Mouse (Mus musculus) erythroid progenitor cell, adult 5-6 weeks (primary cell): ENCODE results near the gene Mafb. TPM values are rescaled to one million over a fixed set of nuclear protein-coding genes. Genes with fewer than 3 reads are reported as not detected.
A peak's percentile ranks its signal among the peaks of the same experiment; 100 is the strongest.

ENCODE experiments used
- ATAC-seq: replicated peaks from 2 replicates; pipeline ENCODE4 v1.8.0; 2016; ENCODE audit warnings: moderate number of reproducible peaks, mild to moderate bottlenecking, moderate TSS enrichment, inconsistent platforms; ENCODE audit not compliant: poor library complexity, low FRiP score, severe bottlenecking
- total RNA-seq, 2 experiments: library from RNA; stranded (forward) in 1 of 2; stranded (reverse) in 1 of 2; fragments of 150-400 nt in 1 of 2; fragments of 186-747, 209-891 nt in 1 of 2; gene quantifications; 2 replicates each; pipeline versions ENCODE4 v1.2.3 to v1.2.4; 2015 to 2017; ENCODE audit warnings: low replicate concordance in 2 of 2

Gene Mafb
- total RNA-seq, 2 experiments from 2014 or later = 0.30 to 13.4 TPM

DNA sequence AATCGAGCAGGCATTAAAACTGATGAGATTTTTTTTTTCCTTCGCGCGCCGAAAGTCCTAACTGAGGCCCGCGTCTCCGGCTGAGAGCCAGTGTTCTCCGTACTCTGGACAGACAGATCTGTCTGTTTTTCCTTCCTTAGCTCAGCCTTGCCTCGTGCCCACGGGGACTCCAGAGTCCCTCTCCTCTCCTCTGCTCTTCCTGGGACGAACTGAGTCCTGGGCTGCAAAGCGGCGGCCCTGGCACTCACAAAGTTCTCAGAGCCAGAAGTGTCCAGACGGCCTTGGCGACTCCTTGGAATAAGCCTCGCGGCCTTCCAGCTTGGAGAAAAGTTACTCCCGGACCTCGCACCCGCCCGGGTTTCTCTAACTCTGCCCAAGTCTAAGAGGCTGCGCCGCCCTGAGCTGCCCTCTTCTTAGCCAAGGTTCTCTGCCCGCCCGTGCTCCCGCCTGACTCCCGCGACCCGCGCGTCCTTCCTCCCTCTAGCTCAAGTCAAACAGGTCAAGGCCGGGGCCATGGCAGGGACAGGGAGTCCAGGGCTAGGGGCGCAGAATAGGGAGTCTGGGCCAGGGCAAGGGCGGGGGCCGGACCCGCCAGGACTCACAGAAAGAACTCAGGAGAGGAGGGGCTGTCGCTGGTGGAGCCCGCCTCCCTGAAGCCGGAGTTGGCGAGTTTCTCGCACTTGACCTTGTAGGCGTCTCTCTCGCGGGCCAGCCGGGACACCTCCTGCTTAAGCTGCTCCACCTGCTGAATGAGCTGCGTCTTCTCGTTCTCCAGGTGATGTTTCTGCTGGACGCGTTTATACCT, 1.6 kb downstream of the Mafb start:
- no peak for ATAC-seq

DNA sequence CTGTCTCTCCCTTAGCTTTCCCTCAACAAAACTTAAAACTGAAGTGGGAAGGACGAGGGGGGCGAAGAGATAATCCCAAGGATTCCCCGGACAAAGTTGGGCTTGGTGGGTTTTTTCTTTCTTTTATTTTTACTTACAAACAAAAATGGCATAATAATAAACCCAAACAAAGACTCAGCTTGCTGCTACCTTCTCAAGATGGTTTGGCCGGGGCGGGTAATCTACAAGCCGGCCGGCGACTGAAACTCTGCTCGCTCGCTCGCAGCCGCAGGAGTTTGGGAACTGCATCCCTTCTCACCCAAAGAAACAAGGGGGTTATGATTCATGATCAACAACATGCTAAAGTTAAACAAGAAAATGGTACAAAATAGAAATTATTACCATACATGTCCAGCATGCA, 2.2 kb downstream of the Mafb start:
- no peak for ATAC-seq

DNA sequence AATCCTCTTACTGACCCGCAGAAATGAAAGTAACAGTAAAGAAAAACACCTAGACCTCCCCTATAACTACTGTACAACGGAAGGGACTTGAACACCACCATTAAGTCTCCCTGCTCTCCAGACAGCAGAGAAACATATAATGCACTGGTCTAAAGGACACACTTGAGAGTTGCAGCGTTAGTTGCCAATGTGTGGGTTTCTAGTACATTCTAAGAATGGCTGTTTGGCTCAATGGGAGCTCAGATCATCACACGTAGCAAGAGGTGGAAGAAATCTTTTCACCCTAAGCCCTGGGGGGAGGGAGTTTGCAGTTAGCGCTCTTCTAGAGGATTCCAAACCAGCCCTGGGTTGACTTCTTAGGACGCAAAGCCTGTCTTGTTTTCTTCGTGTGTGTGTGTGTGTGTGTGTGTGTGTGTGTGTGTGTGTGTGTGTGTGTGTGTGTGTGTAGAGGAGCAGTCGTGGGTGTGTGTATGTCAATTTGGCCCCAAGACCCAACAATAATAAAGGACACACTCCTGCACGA, 2.7 kb downstream of the Mafb start:
- ATAC-seq = no peak

DNA sequence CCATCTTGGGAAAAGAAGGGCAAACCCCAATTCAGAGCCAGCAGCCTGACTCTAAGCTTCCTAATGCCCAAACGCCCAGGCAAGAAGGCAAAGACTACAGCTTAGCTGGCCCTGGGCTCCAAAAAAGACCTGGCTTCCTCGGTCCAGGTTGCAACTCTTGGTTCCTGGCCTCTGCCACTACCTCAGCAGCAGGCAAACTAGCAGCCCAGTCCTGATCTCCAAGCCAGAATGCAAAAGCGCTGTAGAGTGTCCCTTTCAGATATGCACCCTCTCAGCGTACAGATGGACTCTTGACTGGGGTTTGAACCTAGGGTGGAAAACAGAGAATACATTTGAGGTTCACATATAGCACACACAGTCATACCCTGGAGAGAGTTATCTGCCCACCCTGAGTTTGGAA, 3.7 kb downstream of the Mafb start:
- no peak for ATAC-seq

DNA sequence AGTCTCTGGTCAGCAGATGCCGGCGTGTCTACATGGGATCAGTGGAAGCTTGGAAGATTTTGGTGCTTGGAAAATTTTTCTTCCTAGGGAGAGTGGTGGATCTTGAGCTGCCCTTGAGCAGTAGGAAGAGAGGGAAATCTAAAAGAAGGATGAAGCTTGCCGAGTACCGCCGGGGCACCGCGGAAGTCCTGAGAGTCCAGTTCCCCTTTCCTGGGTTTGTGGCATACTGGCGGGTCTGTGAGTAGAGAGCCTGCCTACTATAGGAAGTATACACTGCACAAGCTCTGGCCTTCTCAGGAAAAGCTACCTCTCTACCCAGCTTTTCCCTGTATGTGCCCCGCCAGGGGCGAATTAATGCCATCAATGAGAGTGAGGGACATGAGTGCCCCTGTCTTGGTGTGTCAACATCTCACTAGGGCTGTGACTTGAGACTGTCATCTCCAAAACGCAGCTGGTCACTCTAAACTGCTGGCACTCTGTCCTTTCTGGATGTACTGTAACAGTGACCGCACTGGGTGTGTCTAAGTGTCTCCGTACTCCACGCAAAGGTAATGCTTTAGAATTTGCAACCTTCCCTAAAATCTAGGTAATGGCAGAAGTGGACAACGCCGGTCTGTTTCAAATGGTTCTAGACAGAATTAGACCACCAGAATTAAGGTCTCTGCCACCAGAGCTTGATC, 5.3 kb downstream of the Mafb start:
- ATAC-seq = no peak

DNA sequence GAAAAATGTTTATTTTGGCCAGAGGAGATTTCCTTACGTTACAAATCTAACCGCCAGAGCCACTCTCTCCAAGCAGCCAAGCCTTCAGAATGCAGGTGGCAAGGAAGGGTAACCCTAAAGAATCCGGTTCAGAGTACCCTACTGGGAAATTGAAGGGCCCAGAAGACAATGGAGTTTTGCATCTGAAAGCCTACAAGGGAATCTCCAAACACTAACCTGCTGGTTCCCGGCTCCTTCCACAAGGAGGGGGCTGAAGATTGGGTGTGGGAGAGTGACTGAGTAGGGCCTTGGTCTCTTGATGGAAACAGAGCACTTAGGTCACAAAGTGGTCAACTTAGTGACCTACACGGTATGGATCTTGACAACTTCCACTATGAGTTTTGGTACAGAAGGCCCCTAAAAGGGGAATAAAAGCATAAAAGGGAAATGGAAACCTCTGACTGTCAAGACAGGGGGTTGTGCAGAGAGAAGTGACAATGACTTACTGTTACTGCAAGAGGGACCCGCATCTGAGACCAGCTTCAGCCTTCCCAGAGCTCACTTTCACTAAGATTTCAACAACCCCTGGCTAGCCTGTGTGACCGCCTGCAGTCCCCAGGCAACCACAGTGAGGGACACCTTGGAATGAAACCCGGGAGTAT, 6.5 kb downstream of the Mafb start:
- ATAC-seq = no peak

DNA sequence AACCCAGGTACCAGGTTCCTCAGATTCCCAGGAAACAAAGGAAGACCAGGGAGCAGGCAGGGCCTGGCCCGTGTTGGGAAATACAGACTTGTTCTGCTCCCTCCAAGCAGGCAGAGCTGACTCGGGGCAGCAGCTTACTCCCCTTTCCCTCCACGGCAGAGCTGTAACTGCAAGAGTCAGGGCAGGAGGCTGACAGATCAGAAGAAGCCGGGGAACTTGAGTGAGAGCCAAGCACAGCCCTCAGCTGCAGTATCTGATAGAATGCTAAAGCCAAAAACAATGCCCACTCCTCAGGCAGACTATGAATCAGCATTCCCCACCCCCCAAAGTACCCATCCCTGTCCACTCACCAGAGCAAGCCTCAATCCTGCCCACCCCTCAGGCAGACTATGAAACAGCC, 8.0 kb downstream of the Mafb start:
- no peak for ATAC-seq

DNA sequence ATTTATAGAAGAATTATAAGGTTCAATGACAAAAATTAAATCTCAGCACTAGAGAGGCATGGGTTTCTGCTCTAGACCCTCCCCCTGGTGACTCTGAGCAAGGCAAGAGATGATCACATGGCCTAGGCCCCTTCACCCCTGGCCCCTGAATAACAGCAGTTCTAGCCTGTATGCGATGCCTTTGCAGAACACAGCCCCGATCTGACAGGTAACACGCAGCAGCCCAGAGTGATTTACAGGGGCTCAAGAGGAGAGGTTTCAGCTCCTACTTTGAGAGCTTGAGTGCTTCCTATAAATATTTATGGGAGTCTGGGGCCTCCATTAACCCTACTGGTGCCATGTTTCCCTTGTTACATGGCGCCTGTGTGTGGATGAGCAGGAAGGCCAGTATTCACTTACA, 9.4 kb downstream of the Mafb start:
- no peak for ATAC-seq

DNA sequence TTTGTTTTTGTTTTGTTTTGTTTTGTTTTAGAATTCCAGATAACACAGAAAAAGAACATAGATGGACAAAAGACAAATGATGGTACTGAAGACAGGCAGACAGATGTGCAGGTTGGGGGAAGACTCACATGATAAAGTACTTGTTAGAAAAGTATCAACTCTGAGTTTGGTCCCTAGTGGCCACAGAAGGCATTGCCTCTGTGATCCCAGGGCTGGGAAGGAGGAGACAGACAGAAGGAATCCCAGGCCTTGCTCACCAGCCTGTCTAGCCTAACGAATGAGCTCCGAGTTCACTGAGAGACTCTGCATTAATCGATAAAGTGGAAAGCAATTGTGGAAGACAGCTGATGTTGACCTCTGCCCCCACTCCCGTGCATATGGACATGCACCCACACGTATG, 10.7 kb downstream of the Mafb start:
- ATAC-seq = no peak

DNA sequence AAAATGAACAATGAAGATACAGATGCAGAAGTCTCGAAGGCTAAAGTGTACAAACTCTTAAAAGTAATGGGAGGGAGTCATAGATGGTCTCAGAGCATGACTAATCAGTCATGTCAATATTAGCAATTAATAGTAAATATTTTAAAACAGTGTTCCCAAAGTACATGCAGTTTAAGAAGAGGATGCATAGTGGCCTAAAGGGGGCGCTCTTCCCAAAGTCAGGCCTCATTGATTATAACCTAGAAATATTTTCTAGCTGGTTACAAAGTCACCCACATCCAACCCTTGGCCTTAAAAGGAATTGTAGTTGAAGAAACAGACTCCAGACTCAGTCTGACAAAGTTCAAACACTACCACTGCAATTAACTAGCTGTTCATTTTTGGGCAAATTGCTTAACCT, 12.5 kb downstream of the Mafb start:
- no peak for ATAC-seq

DNA sequence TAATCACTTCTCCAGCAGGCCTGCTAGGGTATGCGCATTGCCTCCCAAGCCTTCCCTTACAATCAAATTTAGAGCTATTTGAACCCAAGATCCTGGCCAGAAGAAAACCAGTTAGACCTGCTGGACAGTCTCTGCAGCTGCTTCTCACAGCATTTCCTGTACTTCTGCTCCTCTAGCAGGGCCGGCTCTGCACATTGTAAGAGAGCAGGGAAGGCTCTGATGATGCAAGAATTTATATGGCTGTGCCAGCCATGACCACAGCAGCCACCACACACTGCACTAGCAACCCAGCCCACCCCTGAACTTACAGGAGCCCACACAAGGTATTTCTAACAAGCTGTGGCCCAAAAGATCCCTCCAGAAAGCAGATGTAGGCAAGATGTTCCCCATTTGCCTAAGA, 13.3 kb downstream of the Mafb start:
- no peak for ATAC-seq

DNA sequence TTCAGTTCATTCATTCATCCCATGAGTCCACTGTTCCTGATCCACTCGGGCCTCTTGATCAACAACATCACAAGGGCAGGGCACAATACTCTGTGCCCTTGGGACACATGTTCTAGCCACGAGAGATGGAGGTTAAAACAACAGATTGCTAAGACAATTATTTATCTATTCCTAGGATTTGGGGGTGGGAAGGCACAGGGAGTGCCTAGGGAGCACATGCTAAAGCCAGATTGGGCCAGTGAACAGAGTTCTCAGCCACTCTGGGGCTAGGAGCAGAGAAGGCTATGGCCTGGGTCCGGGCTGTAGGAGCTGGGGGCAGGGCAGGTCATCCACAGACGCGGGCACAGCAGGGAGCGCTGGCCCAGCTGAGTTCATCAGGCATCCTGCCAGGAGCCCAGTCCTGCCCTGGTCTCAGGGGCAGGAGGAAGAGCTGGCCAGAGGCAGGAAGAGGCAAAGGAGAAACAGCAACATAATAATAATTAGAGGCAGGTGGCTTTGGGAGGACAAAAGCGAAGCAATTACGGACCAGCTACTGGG, 15.8 kb downstream of the Mafb start:
- ATAC-seq = no peak

DNA sequence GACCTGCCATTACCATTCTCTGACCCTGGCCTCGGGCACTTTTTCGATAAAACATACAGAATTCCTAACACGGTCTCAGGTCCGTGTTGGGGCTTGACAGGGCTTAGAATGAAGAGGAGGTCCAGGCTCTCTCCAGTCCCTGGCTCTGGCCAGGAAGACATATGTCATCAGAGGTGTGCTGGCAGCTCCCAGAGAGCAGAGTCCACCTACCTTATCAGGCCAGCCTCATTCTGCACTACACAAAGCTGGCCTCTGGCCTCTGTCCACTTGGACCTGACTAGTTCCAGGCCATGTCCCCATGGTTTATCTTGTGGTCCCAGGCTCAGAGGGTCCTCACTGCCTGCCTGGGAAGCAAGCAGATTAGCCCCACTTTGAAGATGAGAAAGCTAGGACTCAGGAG, 17.3 kb downstream of the Mafb start:
- ATAC-seq = no peak

DNA sequence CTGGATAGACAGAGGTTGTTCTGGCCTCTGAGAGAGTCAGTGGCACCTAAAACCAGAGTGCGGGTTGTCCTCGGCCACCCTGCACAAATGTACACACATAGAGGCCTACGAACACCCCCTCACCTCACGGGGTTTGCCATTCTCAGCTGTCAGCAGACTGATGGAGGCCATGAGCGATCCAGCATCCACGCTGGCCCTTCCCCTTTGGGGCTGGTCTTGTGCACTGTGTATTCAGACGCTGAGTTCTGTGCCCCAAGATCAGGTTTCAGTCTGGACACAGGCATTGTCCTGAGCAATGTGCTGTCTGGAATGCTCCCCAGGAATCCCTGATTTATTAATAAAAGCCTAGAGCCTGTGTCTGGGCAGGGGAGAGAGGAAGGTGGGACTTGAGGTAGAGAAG, 18.1 kb downstream of the Mafb start:
- ATAC-seq = no peak

DNA sequence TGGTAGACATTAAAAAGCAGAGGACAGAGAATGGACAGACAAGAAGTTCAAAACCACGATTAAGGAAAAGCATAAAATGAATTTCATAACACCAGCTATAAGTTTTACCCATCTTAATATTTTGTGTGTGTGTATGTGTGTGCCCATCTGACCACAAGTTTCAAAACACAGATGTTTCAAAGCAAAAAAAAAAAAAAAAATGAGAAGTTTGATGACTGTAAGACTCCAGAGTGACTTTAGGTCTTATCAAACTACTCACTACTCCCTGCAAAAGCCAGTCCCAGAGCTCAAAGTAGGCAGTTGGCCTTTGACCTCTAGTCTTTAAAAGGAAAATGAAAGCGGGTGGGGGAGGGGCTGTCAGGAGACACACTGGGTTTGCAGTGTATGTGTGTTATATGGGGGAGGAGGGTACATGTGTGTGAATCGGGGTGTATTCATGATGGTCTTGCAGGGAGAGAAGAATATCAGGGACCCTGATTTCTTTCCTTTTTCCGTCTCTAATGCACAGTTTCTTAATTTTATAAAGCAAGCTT, 18.7 kb downstream of the Mafb start:
- no peak for ATAC-seq

DNA sequence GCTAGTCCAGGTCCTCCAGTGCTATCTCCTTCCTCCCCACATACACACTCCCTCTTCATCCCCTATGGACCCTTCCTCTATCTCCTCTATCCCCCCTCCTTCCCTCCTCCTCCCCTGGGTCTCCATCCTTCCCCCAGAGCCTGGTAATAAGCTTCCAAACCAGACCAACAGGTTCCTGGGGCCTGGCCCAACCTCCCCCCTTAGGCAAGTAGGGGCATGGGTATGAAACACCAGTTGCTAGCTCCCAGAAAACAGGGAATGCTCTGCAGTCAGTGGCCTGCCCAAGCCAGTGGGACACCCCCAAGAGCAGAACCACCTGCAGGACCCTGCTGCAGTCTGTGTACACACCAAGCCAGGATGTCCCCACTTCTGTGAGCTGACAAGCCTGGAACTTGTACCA, 21.2 kb downstream of the Mafb start:
- no peak for ATAC-seq

DNA sequence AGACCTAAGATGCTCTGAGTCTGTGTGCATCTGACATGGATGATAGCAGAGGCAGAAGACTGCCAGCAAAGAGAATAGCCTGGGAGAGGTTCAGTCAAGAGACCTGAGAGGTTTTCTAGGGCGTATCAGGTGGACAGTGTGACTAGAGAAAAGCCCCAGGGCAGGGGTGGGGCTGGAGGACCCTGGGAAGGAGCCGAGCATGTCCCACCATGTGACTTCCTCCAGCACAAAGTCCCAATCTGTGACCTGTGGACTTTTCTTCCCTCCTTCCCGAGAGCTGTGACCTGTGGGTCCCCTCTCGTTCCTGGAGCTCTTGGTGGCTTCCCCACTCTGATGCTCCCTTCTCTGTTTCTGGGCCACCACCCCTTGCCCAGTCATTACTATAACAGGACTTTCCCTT, 26.7 kb downstream of the Mafb start:
- ATAC-seq = no peak

DNA sequence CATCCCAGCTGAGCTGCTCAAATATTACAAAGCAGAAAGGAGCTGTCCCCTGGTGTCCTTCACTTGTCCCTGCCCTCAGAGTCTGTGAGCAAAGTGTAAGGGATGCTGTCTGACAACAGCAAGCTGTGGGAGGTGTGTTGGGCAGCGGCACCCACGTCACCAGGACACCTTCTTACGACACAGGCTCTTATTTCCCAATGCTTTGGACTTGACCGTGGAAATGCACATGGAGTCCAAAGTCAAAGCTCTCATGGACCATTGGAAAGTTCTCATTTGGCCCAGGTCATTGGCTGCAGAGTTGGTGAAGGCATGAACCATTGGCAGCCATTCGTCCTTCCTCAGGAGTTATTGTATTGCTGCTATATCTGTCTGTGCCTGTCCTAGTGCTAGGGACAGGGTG, 27.3 kb downstream of the Mafb start:
- peak; percentile 25; the same call in 1 of the 2 replicates for ATAC-seq

DNA sequence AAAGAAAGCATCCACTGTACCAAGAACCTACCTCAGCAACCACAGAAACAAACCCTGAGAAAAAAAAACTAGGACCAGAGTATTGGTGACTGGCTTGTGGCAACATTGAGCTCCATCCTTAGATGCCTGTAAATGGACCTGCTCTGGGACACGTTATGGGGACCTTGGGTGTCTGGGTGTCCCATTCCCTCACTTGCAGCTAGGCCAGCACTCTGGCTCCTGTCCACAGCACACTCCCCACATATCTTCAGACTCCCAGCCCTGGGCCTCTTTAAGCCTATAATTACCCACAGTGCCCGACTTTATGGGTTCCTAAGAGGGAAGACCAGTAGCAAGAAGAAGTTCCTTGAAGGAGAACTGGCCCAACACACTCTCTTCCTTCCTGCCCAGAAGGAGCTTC, 30.8 kb downstream of the Mafb start:
- ATAC-seq = no peak

DNA sequence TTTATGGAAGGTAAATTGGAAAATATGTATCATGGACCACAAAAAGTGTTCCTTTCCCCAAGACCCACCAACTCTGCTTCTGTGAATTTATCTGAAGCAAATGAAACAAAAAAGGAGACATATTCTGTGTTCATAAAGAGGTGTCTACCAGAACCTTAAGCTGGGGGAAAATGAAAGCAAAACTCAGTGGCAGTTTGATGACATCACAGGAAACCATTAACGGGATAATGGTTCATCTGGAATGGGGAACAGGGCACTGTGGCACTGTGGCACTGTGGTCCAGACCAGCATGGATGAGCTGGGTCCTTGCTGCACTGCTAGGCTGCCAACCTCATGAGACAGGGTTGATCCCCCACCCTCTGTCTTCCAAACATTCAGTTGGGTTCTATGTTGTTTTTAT, 31.8 kb downstream of the Mafb start:
- no peak for ATAC-seq
